ENCODE assay signal across 12 mouse cellular contexts in the genomic region with DNA sequence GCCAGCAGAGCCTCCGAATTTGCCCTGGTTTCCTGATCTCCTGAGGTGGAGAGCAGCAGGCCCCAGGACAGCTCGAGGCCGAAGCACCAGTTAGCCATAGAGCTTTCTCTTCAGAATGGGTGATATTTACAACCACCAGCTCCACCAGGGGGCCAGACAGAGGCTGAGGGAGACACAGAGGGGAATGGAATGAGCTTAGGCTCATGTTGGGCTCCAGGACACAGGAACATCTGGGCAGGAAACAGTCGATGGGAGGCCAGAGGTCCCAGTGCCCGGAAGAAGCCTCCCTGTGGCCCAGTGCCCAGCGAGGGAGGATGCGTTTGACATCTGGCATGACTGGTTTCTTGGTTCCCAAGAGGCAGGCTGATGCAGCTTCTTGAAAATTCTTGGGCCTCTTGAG. TPM values are rescaled to one million over a fixed set of nuclear protein-coding genes. Genes with fewer than 3 reads are reported as not detected.
DNase-seq lines count a peak whose midpoint lies in the region; ATAC-seq and TF ChIP-seq lines count a peak whose summit lies in the region.
"Had no signal": no experiment of that assay in that cellular context is flagged by ENCODE, and none has a peak within 500 bp of the region (broad histone marks: within the 10 kb centered on the region; RNA-seq: fewer than 3 reads in every experiment).

No protein-coding gene starts in this region.

- H3K9me3 ChIP-seq in heart, embryonic 11.5 days (replicated peaks; ENCODE audit: control insufficient read depth, low read length) = no peaks in the 10 kb centered on the region
- H3K9me3 ChIP-seq in midbrain, postnatal 0 days (ENCODE audit: low read length) = no peaks in the 10 kb centered on the region
- no peaks in the 10 kb centered on the region for H3K9me3 ChIP-seq in midbrain, embryonic 10.5 days (replicated peaks)
- H3K9me3 ChIP-seq: limb, embryonic 13.5 days had no signal

- peak in 1 of 2 experiments; percentile 7 for DNase-seq in heart, adult 2 months
- DNase-seq in midbrain, postnatal 0 days (ENCODE audit: low spot score) = no peak
- DNase-seq in midbrain, embryonic 10.5 days (ENCODE audit: low spot score) = no peak
- peak; percentile 33 to 48 for DNase-seq in adrenal gland, postnatal 36 days
- peak; percentile 25 to 61 for DNase-seq in lung, postnatal 4 days
- no peak for DNase-seq in cerebellum, adult 8-10 months
- no peak for DNase-seq in spleen, postnatal 14 days (ENCODE audit: low spot score in 2 of 2)

- no peak for TF ChIP-seq POLR2A in heart, adult 2 months (IDR thresholded peaks at IDR 0.05; ENCODE audit: insufficient read depth, low read depth, low read length)

- H3K79me2 ChIP-seq in heart, adult 2 months (replicated peaks; ENCODE audit: control insufficient read depth, insufficient read depth, low read length) = no peaks in the 10 kb centered on the region

- no peak overlapping the region for H3K4me3 ChIP-seq in heart, adult 2 months
- no peak overlapping the region for H3K4me3 ChIP-seq in heart, embryonic 11.5 days (ENCODE audit: low read depth, low read length)
- no peak overlapping the region for H3K4me3 ChIP-seq in midbrain, postnatal 0 days (ENCODE audit: low read depth, low read length)
- no peak overlapping the region for H3K4me3 ChIP-seq in midbrain, embryonic 10.5 days
- H3K4me3 ChIP-seq: erythroblast, embryonic 14.5 days; limb, embryonic 13.5 days had no signal

- no peak for ATAC-seq in heart, embryonic 11.5 days (replicated peaks; ENCODE audit: insufficient number of reproducible peaks, low FRiP score, low TSS enrichment)
- no peak for ATAC-seq in midbrain, postnatal 0 days (ENCODE audit: low FRiP score)

- no peaks in the 10 kb centered on the region for H3K36me3 ChIP-seq in heart, adult 2 months (ENCODE audit: control insufficient read depth, insufficient read depth, low read length)
- no peaks in the 10 kb centered on the region for H3K36me3 ChIP-seq in heart, embryonic 11.5 days (ENCODE audit: control insufficient read depth, insufficient read depth, low read length)
- H3K36me3 ChIP-seq in midbrain, postnatal 0 days (ENCODE audit: insufficient read depth, low read length) = peaks cover 47% of the 10 kb centered on the region
- peaks cover 81% of the 10 kb centered on the region for H3K36me3 ChIP-seq in midbrain, embryonic 10.5 days

- H3K27me3 ChIP-seq in heart, adult 2 months (ENCODE audit: control insufficient read depth, insufficient read depth, low read length) = no peaks in the 10 kb centered on the region
- no peaks in the 10 kb centered on the region for H3K27me3 ChIP-seq in heart, embryonic 11.5 days (ENCODE audit: control insufficient read depth, insufficient read depth, low read length)
- no peaks in the 10 kb centered on the region for H3K27me3 ChIP-seq in midbrain, postnatal 0 days (ENCODE audit: insufficient read depth, low read length)
- no peaks in the 10 kb centered on the region for H3K27me3 ChIP-seq in midbrain, embryonic 10.5 days (ENCODE audit: low read depth, poor library complexity, severe bottlenecking)
- H3K27me3 ChIP-seq: limb, embryonic 13.5 days had no signal

- 33% methylated on average over 7 of the region's 7 CpGs for WGBS in heart, adult 2 months
- WGBS in heart, embryonic 11.5 days (ENCODE audit: insufficient replicate concordance) = 77% methylated on average over 7 of the region's 7 CpGs
- 90% methylated on average over 7 of the region's 7 CpGs for WGBS in midbrain, postnatal 0 days
- WGBS in midbrain, embryonic 10.5 days = 88% methylated on average over 7 of the region's 7 CpGs

- H3K9ac ChIP-seq in heart, adult 2 months (ENCODE audit: low read depth, low read length) = no peak overlapping the region
- no peak overlapping the region for H3K9ac ChIP-seq in heart, embryonic 11.5 days (ENCODE audit: low read depth, low read length)
- H3K9ac ChIP-seq in midbrain, postnatal 0 days (replicated peaks; ENCODE audit: low read length, poor library complexity, severe bottlenecking) = no peak overlapping the region
- H3K9ac ChIP-seq: hindbrain, embryonic 14.5 days; limb, embryonic 13.5 days had no signal

- intact Hi-C loops in heart, adult 2 months (cut with DNase I) = no loop called here

- H3K4me1 ChIP-seq in heart, adult 2 months (ENCODE audit: control insufficient read depth, insufficient read depth, low read length) = no peaks in the 10 kb centered on the region
- H3K4me1 ChIP-seq in heart, embryonic 11.5 days (ENCODE audit: control insufficient read depth, insufficient read depth, low read length) = no peaks in the 10 kb centered on the region
- H3K4me1 ChIP-seq in midbrain, postnatal 0 days (ENCODE audit: insufficient read depth, low read length) = no peaks in the 10 kb centered on the region
- H3K4me1 ChIP-seq in midbrain, embryonic 10.5 days = peaks cover 3% of the 10 kb centered on the region; the same call in 1 of the 2 replicates
- H3K4me1 ChIP-seq: limb, embryonic 13.5 days had no signal

- peak; percentile 35 for TF ChIP-seq CTCF in heart, adult 2 months (IDR thresholded peaks at IDR 0.05)
- TF ChIP-seq CTCF in midbrain, postnatal 0 days (IDR thresholded peaks at IDR 0.05) = peak; percentile 36

- H3K27ac ChIP-seq in heart, adult 2 months = no peak overlapping the region
- no peak overlapping the region for H3K27ac ChIP-seq in heart, embryonic 11.5 days (ENCODE audit: low read depth, low read length)
- H3K27ac ChIP-seq in midbrain, postnatal 0 days (ENCODE audit: low read depth, low read length) = no peak overlapping the region
- H3K27ac ChIP-seq in midbrain, embryonic 10.5 days (replicated peaks) = no peak overlapping the region
- H3K27ac ChIP-seq: hindbrain, embryonic 14.5 days; limb, embryonic 13.5 days had no signal

- TF ChIP-seq EP300 in heart, adult 2 months (IDR thresholded peaks at IDR 0.05; ENCODE audit: insufficient read depth, low read depth, low read length) = no peak

- H3K4me2 ChIP-seq in heart, embryonic 11.5 days = no peak overlapping the region
- H3K4me2 ChIP-seq in midbrain, postnatal 0 days (ENCODE audit: low read depth, low read length, poor library complexity, severe bottlenecking) = no peak overlapping the region
- H3K4me2 ChIP-seq: hindbrain, embryonic 14.5 days; limb, embryonic 13.5 days had no signal

RNA-seq across cellular contexts. Expression of gene Cacng1, which starts 17.8 kb away (rescaled TPM):
- not detected for total RNA-seq in heart, adult 2 months (2021)
- polyA plus RNA-seq in heart, adult 2 months (2012; rRNA removed) = 0.08 and 0.18 TPM in 2 replicates
- polyA plus RNA-seq in heart, embryonic 11.5 days (2014; fragmentation: Nextera tagmentation; extraction: Ambion mirVana) = not detected in 2 replicates
- 0.94 and 1.8 TPM in 2 replicates for total RNA-seq in midbrain, postnatal 0 days (2014; rRNA removed)
- 1.1 and 1.2 TPM in 2 replicates for polyA plus RNA-seq in midbrain, postnatal 0 days (2015; fragmentation: Nextera tagmentation; extraction: Ambion mirVana)
- polyA plus RNA-seq in midbrain, embryonic 10.5 days (2016; fragmentation: Nextera tagmentation; extraction: Ambion mirVana) = 0.31 TPM in 1 of 2 replicates, not detected in the other
- total RNA-seq in adrenal gland, postnatal 36 days (2021) = under 1 TPM; 0.23 to 0.50 TPM
- total RNA-seq: layer of hippocampus, postnatal 25 days had no signal
- polyA plus RNA-seq: erythroblast, embryonic 14.5 days had no signal

Comparison
In these comparisons a context has a peak if more than half of its experiments do, and no peak if none do; other contexts are left out.
1. DNase-seq: peak in adrenal gland, postnatal 36 days (2 of 2) and lung, postnatal 4 days (2 of 2); none in midbrain, postnatal 0 days (single experiment), midbrain, embryonic 10.5 days (single experiment), cerebellum, adult 8-10 months (single experiment) and spleen, postnatal 14 days (0 of 2).